Mouse (Mus musculus): ENCODE results near the gene Rho.

The Rho gene

DNA sequence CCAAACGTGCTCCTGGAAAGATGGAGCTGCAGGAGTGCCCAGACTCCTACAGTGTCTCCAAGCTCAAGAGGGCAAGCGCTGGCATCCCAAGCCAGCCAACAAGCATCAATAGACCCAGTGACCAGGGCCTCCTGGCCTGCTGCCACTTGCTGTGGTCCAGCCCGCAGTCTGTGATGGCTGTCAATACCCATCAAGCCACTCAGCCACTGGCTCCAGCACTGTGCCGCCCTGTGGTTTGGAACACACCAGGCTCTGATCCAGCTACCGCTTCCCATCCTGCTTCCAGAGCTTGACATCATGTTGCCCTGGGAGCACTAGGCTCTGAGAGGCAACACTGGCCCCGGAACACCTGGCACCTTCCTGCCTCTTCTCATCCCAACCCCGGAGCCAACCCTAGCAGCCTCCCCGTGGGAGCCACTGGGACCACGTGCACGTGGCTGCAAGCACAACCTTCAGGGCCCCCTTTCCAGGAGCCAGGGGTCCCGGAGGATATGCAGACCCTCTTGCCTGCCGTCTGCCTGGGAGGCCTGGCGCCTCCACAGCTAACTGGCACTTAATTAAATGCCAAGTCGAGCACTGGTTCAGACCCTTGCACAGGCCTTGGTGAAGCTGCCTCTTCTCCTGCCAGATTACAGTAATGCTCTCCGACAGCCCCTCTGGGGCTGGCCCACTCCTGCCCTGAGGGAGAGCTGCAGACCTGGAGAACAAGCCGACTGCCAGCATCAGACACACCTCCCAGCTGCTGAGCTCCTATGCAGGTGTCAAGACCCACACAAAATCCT lies 42.5 kb downstream of the Rho start:
- in situ Hi-C loops (cut with MboI), result no loop called here

DNA sequence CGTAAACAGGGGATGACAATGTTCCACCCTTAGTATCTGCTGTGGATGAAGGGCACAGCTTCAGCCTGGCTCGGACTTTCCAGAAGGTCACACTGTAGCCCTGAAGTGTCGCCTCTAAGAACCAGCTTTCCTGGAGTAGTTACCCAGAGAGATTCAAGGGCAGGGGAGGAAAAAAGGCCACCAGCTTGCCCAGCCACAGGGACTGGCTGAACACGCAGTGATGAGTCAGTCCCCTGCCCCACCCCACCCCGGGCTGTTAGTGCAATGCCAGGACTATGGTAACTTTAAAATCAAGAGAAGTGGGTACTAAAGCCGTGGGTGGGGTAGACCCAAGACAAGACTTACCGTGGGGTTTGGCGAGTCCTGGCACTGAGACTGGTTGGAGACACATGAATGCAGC lies 44.1 kb downstream of the Rho start:
- in situ Hi-C loops (cut with MboI), result no loop called here

DNA sequence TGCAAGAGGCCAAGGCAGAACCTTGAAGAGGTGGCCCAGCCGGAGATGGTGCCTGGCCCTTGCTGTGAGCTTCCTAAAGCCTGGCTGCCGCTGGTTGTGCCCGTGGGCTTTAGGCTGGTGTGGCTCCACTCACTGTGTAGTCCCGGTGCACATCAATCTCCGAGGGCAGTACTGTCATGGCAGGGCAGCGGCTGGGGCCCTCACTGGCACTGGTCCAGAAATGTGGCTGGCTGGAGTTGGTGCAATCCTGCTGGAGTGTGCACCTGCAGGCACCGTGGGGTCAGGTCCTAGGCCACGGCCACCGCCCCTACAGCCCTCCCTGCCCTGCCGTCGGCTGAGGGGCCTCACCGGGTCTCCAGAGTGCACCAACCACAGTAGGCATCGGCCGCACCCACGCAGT lies 46.3 kb downstream of the Rho start:
- in situ Hi-C loops (cut with MboI), result no loop called here

DNA sequence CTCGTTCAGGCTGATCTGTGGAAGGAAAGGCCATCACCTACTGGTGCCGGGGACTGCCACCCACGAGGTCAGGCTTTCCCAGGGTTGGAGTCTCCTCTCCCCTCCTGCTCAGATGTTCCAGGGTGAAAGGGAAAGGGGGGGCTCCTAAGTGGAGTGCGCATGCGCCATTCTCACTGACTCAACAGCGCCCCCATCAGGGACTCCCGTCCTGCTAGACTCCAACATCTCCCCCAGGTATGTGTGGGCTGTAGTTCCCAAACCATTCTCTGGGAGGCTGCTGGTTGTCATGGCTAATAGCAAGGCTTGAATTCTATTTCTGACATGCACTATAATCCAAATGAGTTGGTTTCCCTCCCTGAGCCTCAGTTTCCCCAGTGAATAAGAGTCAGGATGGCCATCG lies 47.0 kb downstream of the Rho start:
- in situ Hi-C loops (cut with MboI), result no loop called here

DNA sequence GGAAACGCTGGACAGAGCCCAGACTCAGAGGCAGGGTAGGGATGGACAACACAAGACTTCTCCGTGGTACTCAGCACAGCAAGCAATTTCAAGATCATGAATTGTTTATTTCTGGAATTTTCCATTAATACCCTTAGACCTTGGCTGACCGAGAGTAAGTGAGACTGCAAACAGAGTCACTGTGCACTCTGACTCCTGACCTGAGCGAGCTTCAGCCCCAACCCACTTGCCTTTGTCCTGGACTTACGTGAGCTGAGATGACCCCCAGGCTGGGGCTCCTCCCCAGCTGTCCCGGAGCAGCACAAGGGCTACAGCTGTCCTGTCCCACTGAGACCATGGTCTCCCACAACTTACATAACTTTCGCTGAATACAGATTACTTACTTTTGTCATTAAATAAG lies 51.3 kb downstream of the Rho start:
- in situ Hi-C loops (cut with MboI), result no loop called here

DNA sequence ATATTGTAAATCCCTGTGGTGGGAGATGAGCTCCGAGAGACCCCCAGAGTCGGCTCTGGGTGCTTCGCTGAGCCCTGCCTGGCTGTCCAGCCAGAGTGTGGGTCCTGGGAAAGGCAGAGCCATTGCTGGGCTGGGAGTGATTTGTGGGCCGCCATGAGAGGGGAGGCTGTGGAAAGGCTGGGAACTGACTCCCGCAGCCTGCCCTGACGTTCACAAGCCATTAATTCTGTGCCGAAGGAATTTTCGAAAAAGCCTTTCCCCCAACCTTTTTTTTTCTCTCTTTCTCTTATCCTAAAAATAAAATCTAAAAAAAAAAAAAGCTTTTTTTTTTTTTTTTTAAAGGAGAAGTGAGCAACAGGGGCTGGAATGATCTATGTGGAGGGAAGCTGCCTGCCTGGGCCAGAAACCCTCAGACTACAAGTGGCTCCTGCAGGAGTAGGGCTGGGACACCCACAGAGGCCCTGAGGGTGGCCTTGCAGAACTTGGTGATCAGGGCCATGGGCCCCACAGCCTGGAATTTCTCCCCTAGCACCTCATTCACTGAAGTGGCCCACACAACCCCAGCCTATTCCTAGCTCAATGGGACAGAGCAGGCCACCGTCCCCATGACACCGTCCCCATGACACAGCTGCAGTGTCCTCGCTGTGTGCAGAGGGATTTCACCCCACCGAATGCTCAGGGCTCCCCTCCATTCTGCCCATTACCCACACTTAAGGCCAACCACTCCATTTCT lies 51.9 kb downstream of the Rho start:
- in situ Hi-C loops (cut with MboI), result no loop called here

DNA sequence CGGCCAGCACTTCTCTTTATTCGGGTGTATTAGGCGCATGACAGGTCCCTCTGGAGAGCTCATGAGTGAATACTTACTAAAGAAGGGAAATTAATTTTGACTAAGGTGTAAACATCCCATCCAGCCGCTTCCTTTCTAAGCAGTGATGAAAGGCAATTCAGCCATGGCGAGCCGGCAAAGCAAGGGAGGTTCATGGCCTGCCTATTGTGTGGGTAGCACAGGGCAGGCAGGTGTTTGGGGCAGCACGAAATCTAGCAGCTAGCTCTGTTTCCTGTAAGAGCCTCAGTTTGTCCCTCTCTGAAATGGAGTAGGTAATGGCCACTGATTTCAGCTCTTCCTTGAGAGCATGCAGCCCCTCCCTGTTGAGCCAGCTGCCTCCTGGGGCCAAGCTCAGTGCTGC lies 53.0 kb downstream of the Rho start:
- in situ Hi-C loops (cut with MboI), result no loop called here

DNA sequence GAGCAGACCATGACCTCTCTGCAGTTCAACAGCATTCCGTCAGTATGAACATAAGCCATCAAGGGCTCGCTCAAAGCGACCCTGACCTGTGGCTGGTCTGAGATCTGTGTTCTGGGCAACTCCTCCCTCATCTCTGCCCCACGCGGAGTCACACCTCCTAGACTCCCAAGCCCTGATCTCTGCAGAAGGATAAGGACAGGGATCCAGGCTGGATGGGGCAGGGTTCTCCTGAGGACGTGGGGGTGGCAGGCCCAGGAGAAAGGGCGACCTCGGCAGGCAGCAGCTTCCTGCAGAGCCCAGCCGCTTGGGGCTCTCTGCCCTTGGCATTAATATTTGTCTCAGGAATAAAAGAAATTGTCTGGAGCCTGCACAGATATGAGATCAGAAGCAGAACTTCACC lies 54.1 kb downstream of the Rho start:
- in situ Hi-C loops (cut with MboI), result no loop called here

DNA sequence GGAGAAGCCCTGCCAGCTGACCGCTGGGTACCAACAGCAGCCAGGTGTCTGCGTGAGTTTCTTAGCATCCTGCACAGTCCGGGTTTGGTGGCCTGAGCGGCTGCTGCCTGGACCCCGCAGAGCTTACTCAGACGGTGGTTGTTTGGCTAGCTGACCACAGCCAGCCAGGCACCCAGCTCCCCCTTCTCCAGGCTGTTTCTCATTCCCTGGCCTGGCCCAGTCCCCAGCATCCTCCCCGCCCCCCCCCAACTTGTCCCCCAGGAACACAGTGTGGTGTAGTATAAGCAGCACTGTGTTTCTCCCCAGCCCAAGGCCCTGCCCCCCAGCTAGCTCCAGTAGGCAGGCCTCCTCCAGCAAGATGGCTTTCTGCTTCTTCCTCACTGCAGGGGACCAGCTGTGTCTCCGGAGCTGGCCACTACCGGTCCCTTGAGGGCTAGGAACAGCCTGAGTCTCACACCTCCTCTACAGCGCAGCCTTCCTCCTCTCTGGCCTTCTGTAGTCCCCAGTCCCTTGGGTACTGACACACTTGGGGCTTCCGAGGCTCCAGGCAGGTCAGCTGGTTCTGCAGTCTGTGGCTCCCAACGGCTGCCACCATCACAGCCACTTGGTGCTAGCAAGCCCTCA lies 55.0 kb downstream of the Rho start:
- in situ Hi-C loops (cut with MboI), result no loop called here

DNA sequence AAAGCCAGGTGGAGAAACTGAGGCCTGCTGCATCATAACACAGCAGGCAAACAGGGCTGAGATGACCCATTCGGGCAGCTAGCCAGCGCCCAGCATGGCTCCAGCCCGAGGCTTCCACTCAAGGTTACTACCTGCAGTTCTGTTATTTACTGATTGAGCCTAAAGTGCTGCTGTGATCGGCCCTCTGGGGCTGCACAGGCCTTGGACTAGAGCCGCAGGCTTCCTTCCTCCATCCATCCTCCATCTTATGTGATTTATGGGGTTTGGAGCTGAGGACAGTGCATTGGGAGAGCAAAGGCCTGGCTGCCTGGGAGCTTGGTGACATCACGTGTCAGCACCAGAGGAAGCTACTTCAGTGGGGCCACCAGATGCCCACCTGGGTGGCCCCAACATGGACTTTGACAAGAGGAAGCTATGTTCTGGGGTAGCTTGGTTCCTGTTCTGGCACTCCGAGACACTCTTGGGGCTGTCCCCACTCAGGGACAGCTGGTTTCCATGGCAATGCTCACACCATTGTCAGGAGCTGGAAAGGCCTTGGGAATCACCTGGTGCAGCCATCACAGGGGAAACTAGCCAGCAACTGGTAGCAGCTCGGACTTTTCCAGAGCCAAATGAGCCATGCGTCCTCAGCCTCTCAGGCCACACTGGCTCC lies 55.7 kb downstream of the Rho start:
- in situ Hi-C loops (cut with MboI), result no loop called here

DNA sequence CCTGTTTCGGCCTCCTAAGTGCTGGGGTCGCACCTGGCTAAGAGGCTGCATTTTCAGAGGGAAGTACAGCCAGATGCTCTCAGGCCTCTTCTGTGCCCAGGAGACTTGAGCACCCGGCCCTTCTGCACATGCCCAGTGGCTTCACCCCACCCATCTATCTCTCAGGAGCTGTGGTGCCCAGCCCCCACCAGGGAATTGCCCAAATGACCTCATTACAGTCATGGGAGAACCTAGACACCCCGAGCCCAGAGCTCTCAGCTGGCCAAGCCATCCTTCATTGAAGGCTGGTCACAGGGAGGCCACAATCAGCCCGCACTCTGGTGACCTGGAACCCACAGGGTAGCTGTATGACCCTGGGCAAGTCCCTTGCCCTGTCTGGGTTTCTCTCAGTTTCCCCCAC lies 57.5 kb downstream of the Rho start:
- in situ Hi-C loops (cut with MboI), result no loop called here

DNA sequence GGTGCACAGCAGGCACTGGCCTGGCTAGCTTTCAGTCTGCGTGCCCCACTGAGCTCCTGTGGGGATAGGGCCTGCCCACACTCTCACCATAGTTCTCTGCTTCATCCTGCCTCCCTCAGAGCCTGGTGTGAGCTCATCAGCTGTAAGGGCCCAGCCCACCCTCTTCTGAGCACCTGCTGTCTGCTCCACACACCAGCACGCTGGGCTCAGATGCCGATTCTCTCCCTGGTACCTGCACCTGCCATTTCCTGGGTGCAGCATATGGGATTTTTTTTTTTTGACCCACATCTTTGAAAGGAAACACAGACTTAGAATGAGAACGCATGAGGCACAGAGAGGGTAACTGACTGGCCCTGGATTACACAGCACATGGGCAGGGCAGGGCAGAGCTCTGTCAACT lies 58.1 kb downstream of the Rho start:
- in situ Hi-C loops (cut with MboI), result no loop called here
